Mouse (Mus musculus): ENCODE results near the gene Pkig. TPM values are rescaled to one million over a fixed set of nuclear protein-coding genes. Genes with fewer than 3 reads are reported as not detected.
"Not testable (repeated sequence)": the region's sequence is repeated elsewhere in the genome, so short reads cannot be mapped to it uniquely, and the experiment has no call there.

The Pkig gene
- total RNA-seq (2022), result 10 to 100 TPM; 67.0 to 98.4 (median 83.6) TPM

- DNase-seq (ENCODE audit: low spot score in 2 of 2), result peak; percentile 63 to 70
These were observed at the start of gene Pkig for GRCm38 (mm10) chr2:163657975-163658886. Pkig (plus strand) TSS chr2:163658386.

GRCm38 (mm10) chr2:163609281-163609975, 48.8 kb upstream of the Pkig start:
- no peak for DNase-seq (ENCODE audit: low spot score in 2 of 2)

GRCm38 (mm10) chr2:163611176-163611575, 47.0 kb upstream of the Pkig start:
- DNase-seq (ENCODE audit: low spot score in 2 of 2), result no peak

- DNase-seq (ENCODE audit: low spot score in 2 of 2), result no peak
These were observed 45.0 kb upstream of the Pkig start for GRCm38 (mm10) chr2:163613206-163613605.

- DNase-seq (ENCODE audit: low spot score in 2 of 2), result no peak
These were observed 44.2 kb upstream of the Pkig start for GRCm38 (mm10) chr2:163613990-163614389.

GRCm38 (mm10) chr2:163615401-163615800, 42.8 kb upstream of the Pkig start:
- DNase-seq (ENCODE audit: low spot score in 2 of 2), result no peak

GRCm38 (mm10) chr2:163615906-163616651, 42.1 kb upstream of the Pkig start:
- DNase-seq (ENCODE audit: low spot score in 2 of 2), result no peak

- no peak for DNase-seq (ENCODE audit: low spot score in 2 of 2)
These were observed 41.4 kb upstream of the Pkig start for GRCm38 (mm10) chr2:163616652-163617227.

GRCm38 (mm10) chr2:163617232-163617863, 40.8 kb upstream of the Pkig start:
- no peak for DNase-seq (ENCODE audit: low spot score in 2 of 2)

GRCm38 (mm10) chr2:163617874-163618273, 40.3 kb upstream of the Pkig start:
- no peak for DNase-seq (ENCODE audit: low spot score in 2 of 2)

GRCm38 (mm10) chr2:163620451-163620850, 37.7 kb upstream of the Pkig start:
- no peak for DNase-seq (ENCODE audit: low spot score in 2 of 2)

- DNase-seq (ENCODE audit: low spot score in 2 of 2), result not testable (repeated sequence)
These were observed 36.8 kb upstream of the Pkig start for GRCm38 (mm10) chr2:163621401-163621800.

GRCm38 (mm10) chr2:163631223-163631622, 27.0 kb upstream of the Pkig start:
- no peak for DNase-seq (ENCODE audit: low spot score in 2 of 2)

GRCm38 (mm10) chr2:163631715-163632114, 26.5 kb upstream of the Pkig start:
- no peak for DNase-seq (ENCODE audit: low spot score in 2 of 2)

GRCm38 (mm10) chr2:163634211-163634610, 24.0 kb upstream of the Pkig start:
- no peak for DNase-seq (ENCODE audit: low spot score in 2 of 2)

- no peak for DNase-seq (ENCODE audit: low spot score in 2 of 2)
These were observed 22.1 kb upstream of the Pkig start for GRCm38 (mm10) chr2:163636057-163636456.

GRCm38 (mm10) chr2:163637655-163638266, 20.4 kb upstream of the Pkig start:
- no peak for DNase-seq (ENCODE audit: low spot score in 2 of 2)

GRCm38 (mm10) chr2:163640493-163640892, 17.7 kb upstream of the Pkig start:
- no peak for DNase-seq (ENCODE audit: low spot score in 2 of 2)

- no peak for DNase-seq (ENCODE audit: low spot score in 2 of 2)
These were observed 16.5 kb upstream of the Pkig start for GRCm38 (mm10) chr2:163641681-163642080.

Measured in layer of hippocampus, adult 8-10 months (tissue).